Mouse (Mus musculus) thymus, postnatal 10 days (tissue): ENCODE measurements around the gene Tstd2.

Experiments used
- DNase-seq, 2 experiments: peaks; one replicate each; pipeline ENCODE4 v3.0.0; 2021; ENCODE audit warnings: low spot score in 2 of 2

Gene Tstd2

GRCm38 (mm10) chr4:46084416-46085172, 53.9 kb downstream of the Tstd2 start:
- DNase-seq = no peak

DNA sequence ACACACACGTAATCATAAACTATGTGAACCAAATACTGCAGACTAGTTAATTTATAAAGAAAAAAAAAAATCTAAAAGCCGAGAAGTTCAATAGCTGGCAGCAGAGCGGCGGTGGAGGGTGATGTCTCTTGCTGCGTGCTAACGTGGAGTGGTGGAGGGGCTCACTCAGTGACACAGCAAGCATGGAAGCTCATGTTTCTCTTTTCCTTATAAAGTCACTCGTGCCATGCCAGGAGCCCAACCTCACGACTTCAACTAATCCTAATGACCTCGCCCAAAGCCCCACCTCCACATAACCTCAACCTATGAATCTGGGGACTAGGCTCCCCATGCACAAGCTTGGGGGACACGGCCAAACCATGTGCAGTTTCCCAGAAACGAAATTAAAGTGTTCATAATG, 55.9 kb downstream of the Tstd2 start:
- DNase-seq = no peak

- DNase-seq = no peak
These were observed 58.2 kb downstream of the Tstd2 start for GRCm38 (mm10) chr4:46080261-46080660.

GRCm38 (mm10) chr4:46076892-46077291, 61.6 kb downstream of the Tstd2 start:
- DNase-seq = no peak

- no peak for DNase-seq
These were observed 62.8 kb downstream of the Tstd2 start for GRCm38 (mm10) chr4:46075664-46076063.

GRCm38 (mm10) chr4:46073736-46074135, 64.8 kb downstream of the Tstd2 start:
- no peak for DNase-seq

DNA sequence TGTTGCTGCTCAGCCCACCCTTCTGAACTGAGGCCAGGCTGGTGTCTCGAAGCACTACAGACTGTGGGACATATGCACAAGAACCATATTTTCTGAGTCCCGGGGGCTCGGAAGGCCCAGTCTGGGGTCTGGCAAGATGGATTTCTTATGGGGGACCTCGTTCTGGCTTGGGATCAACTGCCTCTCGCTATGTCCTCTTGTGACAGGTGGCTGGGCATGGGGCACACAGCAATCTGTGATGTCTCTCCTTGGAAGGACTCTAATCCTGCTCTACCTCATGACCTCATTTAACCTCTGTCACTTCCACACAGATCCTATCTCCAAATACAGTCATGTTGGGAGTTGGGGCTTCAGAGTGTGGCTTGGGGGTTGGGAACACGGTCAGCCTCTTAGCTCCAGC, 65.9 kb downstream of the Tstd2 start:
- no peak for DNase-seq

- no peak for DNase-seq
These were observed 68.5 kb downstream of the Tstd2 start for GRCm38 (mm10) chr4:46069851-46070482.

- DNase-seq = no peak
These were observed 69.9 kb downstream of the Tstd2 start for GRCm38 (mm10) chr4:46068573-46068972.

GRCm38 (mm10) chr4:46068060-46068459, 70.4 kb downstream of the Tstd2 start:
- no peak for DNase-seq

DNA sequence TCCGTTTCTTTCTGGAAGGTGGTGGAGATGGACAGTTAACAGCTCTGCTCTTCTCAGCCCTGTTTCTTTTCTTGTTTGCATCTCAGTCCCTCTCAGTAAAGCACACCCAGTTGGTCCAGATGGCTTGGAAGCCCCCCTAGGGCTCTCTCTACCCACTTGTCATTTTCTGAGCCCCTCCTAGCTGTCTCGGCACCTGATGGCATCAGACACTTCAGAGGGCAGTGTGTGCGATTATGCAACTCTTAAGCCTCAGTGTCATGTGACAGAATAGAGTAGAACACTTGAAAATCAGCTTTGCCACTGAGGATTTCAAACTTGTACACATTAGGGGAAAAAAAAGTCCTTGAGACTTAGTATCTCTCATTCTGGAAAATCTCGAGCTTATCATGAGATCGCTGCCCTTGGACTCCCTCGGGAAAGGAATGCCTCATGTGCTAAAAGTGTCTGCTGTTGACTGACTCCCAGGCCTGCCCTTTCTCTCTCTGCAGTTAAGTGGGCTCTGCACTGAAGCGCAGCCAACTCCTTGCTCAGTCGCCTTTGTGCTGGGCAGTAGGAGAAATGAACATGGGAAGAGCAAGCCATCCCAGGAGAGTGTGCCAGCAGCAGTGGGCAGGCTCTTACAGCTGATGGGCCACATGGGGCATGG, 72.7 kb downstream of the Tstd2 start:
- no peak for DNase-seq

GRCm38 (mm10) chr4:46064961-46065360, 73.5 kb downstream of the Tstd2 start:
- no peak for DNase-seq
